Mouse (Mus musculus) intestine, postnatal 0 days (tissue): Measurements from ENCODE around the gene Pitpnm2. TPM values are rescaled to one million over a fixed set of nuclear protein-coding genes. Genes with fewer than 3 reads are reported as not detected.

ENCODE experiments used
- ATAC-seq: fragments of 200-750 bp; cut with Nextera tagmentation; 2 replicates; pipeline ENCODE4 v1.8.0; 2017; ENCODE audit warnings: mild to moderate bottlenecking, moderate TSS enrichment, moderate library complexity
- H3K27ac ChIP-seq: fragments of 300-500 bp; sonication (generic); 2 replicates; pipeline ENCODE4 v1.5.1; 2014; ENCODE audit warnings: mild to moderate bottlenecking, low read depth, low read length, moderate library complexity
- H3K27me3 ChIP-seq: fragments of 300-500 bp; sonication (generic); replicated peaks from 2 replicates; pipeline ENCODE4 v1.6.1; 2014; ENCODE audit warnings: low read length, mixed read lengths; ENCODE audit not compliant: control insufficient read depth, insufficient read depth
- H3K36me3 ChIP-seq: fragments of 300-500 bp; sonication (generic); 2 replicates; pipeline ENCODE4 v1.6.1; 2014; ENCODE audit warnings: mild to moderate bottlenecking, moderate library complexity; ENCODE audit not compliant: control insufficient read depth, insufficient read depth
- H3K4me1 ChIP-seq: fragments of 300-500 bp; sonication (generic); replicated peaks from 2 replicates; pipeline ENCODE4 v1.6.1; 2014; ENCODE audit warnings: antibody characterized with exemption, low read length, mixed read lengths; ENCODE audit not compliant: control insufficient read depth, insufficient read depth
- H3K4me2 ChIP-seq: fragments of 300-500 bp; sonication (generic); replicated peaks from 2 replicates; pipeline ENCODE4 v1.6.1; 2014; ENCODE audit warnings: low read depth, mild to moderate bottlenecking, moderate library complexity
- H3K4me3 ChIP-seq: fragments of 300-500 bp; sonication (generic); 2 replicates; pipeline ENCODE4 v1.5.1; 2014; ENCODE audit warnings: low read depth, low read length
- H3K9ac ChIP-seq: fragments of 300-500 bp; sonication (generic); 2 replicates; pipeline ENCODE4 v1.6.1; 2014; ENCODE audit warnings: mild to moderate bottlenecking, low read depth, low read length
- H3K9me3 ChIP-seq: fragments of 300-500 bp; sonication (generic); 2 replicates; pipeline ENCODE4 v1.6.1; 2016; ENCODE audit warnings: mixed run types; ENCODE audit not compliant: control insufficient read depth
- CTCF ChIP-seq: sonication (generic); IDR thresholded peaks from 2 replicates; pipeline ENCODE4 v1.5.1; 2016; ENCODE audit warnings: low read depth, mild to moderate bottlenecking, control low read depth, antibody characterized with exemption, moderate library complexity
- WGBS: fragments of 180-500 bp; shearing (Covaris S2); extraction: QIAGEN DNeasy Blood & Tissue Kit; methylation state at CpG from one replicate; pipeline ENCODE4 v1.1.7; 2014; 5-methylcytosine and 5-hydroxymethylcytosine counted together
- polyA plus RNA-seq: library from polyadenylated mRNA; unstranded; fragments of >200 nt; fragmentation: Nextera tagmentation; extraction: Ambion mirVana; gene quantifications from 2 replicates; pipeline ENCODE4 v1.2.1, GENCODE M21; 2015

The Pitpnm2 gene
- polyA plus RNA-seq, 1 experiment from 2014 or later: 1.5 TPM

- ATAC-seq: no peak
- Histone ChIP-seq H3K4me2 (no peak overlapping the region), H3K27me3 (no peaks in the 10 kb centered on the region), H3K9ac (no peak overlapping the region), H3K27ac (no peak overlapping the region), H3K36me3 (no peaks in the 10 kb centered on the region; the same call in 1 of the 2 replicates), H3K9me3 (no peaks in the 10 kb centered on the region), H3K4me3 (no peak overlapping the region), H3K4me1 (0 out of 2 replicates have a peak, but pooled peaks cover 3% of the 10 kb centered on the region)
- no peak for TF ChIP-seq CTCF
- WGBS: 90% methylated on average over 7 of the region's 7 CpGs
These were observed 23.7 kb downstream of the Pitpnm2 start for GRCm38 (mm10) chr5:124225891-124226290.

DNA sequence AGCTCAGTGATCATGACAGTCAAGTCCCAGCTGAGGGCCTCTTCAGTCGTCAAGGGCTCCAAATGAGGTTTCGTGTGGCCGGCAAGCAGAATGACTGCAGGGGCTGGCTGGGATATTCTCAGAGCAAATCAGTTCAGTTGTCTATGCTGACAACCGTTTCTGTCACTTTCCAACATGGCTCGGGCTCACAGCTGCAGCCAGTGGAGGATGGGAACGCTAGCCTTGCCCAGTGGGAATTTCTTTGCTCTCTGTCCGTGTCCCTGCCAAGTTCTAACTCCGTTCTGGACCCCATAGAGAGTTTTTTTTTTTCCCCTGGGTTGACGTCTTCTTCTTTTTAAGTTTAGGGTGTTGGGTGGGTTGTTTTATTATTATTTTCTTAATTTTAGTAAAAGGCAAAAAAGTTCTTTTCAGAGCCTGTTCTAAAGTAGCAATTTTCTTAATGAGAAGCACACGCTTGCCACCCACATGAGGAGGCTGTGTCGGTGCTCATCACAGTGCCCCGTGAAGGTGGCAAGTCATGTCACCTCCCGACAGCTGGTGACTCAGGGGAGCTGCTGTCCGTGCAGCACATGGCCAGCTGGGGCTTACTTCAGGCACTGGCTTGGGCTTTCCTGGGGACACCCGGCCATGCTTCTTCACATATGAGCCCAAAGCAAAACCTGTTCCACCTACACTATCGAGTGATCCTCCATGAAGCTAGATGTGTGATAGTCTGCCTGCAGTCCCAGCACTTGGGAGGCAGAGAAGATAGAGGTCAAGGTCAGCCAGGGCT, 25.1 kb downstream of the Pitpnm2 start:
- Histone ChIP-seq H3K9ac (no peak overlapping the region), H3K4me3 (no peak overlapping the region), H3K4me1 (0 out of 2 replicates have a peak, but pooled peaks cover 3% of the 10 kb centered on the region), H3K36me3 (no peaks in the 10 kb centered on the region; the same call in 1 of the 2 replicates), H3K27me3 (no peaks in the 10 kb centered on the region), H3K4me2 (no peak overlapping the region), H3K9me3 (no peaks in the 10 kb centered on the region), H3K27ac (no peak overlapping the region)
- no peak for ATAC-seq
- 72% methylated on average over 16 of the region's 16 CpGs for WGBS
- no peak for TF ChIP-seq CTCF

DNA sequence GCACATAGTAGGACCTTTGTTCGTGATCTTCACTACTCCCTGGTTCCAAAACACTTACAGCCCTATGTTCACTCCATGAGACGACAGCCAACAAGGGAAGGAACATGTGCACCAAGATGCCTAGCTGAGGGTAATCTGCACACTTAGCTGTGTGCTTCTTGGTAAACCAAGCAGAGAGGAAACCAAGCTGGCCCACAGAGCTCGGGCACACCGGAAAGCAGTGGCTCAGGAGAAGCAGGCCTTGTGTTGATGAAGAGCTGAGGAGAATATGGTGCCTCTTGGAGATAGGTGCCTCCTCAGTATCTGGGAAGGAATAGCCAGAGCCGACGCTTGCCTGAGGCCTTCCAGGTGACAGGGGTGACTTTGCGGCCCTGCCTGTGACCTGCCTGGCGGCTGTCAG, 26.0 kb downstream of the Pitpnm2 start:
- no peaks in the 10 kb centered on the region; the same call in 1 of the 2 replicates for H3K36me3 ChIP-seq
- no peak for TF ChIP-seq CTCF
- no peaks in the 10 kb centered on the region for H3K27me3 ChIP-seq
- 85% methylated on average over 8 of the region's 8 CpGs for WGBS
- no peak for ATAC-seq
- H3K4me1 ChIP-seq: 0 out of 2 replicates have a peak, but pooled peaks cover 3% of the 10 kb centered on the region
- H3K4me3 ChIP-seq: no peak overlapping the region
- H3K9ac ChIP-seq: no peak overlapping the region
- H3K27ac ChIP-seq: no peak overlapping the region
- no peak overlapping the region for H3K4me2 ChIP-seq
- H3K9me3 ChIP-seq: no peaks in the 10 kb centered on the region

GRCm38 (mm10) chr5:124222696-124223095, 26.9 kb downstream of the Pitpnm2 start:
- ATAC-seq: no peak

DNA sequence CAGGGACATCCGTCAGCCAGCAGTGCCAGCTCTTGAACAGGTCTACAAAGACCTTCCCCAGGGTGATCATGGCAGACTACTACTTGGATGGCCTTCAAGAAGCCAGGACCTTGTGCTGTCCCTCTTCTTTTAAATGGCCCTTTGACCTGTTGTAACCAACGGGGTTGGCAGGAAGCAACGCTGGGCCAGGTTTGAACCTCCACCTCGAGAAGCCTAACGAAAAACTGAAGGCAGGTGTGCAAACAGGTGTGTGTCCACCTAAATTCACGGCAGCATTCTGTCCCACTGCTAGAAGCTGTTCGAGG, 27.9 kb downstream of the Pitpnm2 start:
- 68% methylated on average over 7 of the region's 7 CpGs for WGBS
- H3K27ac ChIP-seq: no peak overlapping the region

More at GRCm38 (mm10) chr5:124222696-124223095, 26.9 kb downstream of the Pitpnm2 start:
- H3K4me3 ChIP-seq: no peak overlapping the region
- 0 out of 2 replicates have a peak, but pooled peaks cover 3% of the 10 kb centered on the region for H3K4me1 ChIP-seq
- no peak overlapping the region for H3K4me2 ChIP-seq
- no peak overlapping the region for H3K27ac ChIP-seq
- 80% methylated on average over 11 of the region's 11 CpGs for WGBS
- H3K36me3 ChIP-seq: no peaks in the 10 kb centered on the region; the same call in 1 of the 2 replicates
- no peak for TF ChIP-seq CTCF
- H3K9me3 ChIP-seq: no peaks in the 10 kb centered on the region
- H3K9ac ChIP-seq: no peak overlapping the region
- H3K27me3 ChIP-seq: no peaks in the 10 kb centered on the region

GRCm38 (mm10) chr5:124221037-124221735, 28.4 kb downstream of the Pitpnm2 start:
- H3K4me1 ChIP-seq: 0 out of 2 replicates have a peak, but pooled peaks cover 3% of the 10 kb centered on the region
- H3K27me3 ChIP-seq: no peaks in the 10 kb centered on the region
- H3K4me2 ChIP-seq: no peak overlapping the region
- H3K4me3 ChIP-seq: no peak overlapping the region
- H3K9ac ChIP-seq: no peak overlapping the region
- H3K36me3 ChIP-seq: no peaks in the 10 kb centered on the region; the same call in 1 of the 2 replicates
- H3K9me3 ChIP-seq: no peaks in the 10 kb centered on the region
- 0 out of 2 replicates have a peak, but pooled peaks have one; percentile 8 for TF ChIP-seq CTCF
- ATAC-seq: no peak
- WGBS: 61% methylated on average over 7 of the region's 7 CpGs
- no peak overlapping the region for H3K27ac ChIP-seq

More for the DNA sequence above, 27.9 kb downstream of the Pitpnm2 start:
- no peaks in the 10 kb centered on the region for H3K9me3 ChIP-seq
- H3K27me3 ChIP-seq: no peaks in the 10 kb centered on the region
- no peak for ATAC-seq
- TF ChIP-seq CTCF: no peak
- H3K4me1 ChIP-seq: 0 out of 2 replicates have a peak, but pooled peaks cover 3% of the 10 kb centered on the region
- H3K9ac ChIP-seq: no peak overlapping the region
- no peak overlapping the region for H3K4me2 ChIP-seq
- no peaks in the 10 kb centered on the region; the same call in 1 of the 2 replicates for H3K36me3 ChIP-seq
- H3K4me3 ChIP-seq: no peak overlapping the region
